Mouse (Mus musculus): ENCODE measurements around the gene Olfr921. TPM values are rescaled to one million over a fixed set of nuclear protein-coding genes. Genes with fewer than 3 reads are reported as not detected.

Gene Olfr921
- not detected for polyA plus RNA-seq (2012; fragmentation: generic; extraction: Trizol)
- long read RNA-seq, experiment 1, result 0 reads
- long read RNA-seq, experiment 2, result 0 reads

DNA sequence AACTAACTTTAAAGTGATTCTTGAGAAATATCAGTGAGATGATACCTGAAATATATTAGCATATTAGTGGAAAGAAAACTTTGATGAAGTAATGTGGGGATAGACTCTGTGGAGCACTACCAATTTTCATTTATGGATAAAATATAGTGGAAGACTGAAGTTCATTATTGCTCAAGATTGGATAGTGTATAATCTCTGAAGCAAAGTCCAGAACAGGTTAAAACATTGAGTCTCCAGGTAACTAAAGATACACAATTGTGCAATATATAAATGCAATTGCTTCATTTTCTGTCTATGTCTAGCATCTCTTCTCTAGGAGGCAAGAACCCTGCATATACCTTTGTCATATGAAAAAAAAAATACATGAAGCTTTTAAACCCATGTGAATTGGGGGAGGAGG lies at the start of gene Olfr921:
Olfr921 (plus strand) TSS at position 301 of the 400 bp plus-strand sequence.
- Histone ChIP-seq H3K79me3 (ENCODE audit: low read depth) (no peaks in the 10 kb centered on the region), H3K4me3 (ENCODE audit: insufficient read depth, poor library complexity, severe bottlenecking) (no peak within 1 kb of the TSS), H3K79me2 (ENCODE audit: control insufficient read depth, insufficient read depth) (no peaks in the 10 kb centered on the region), H3K36me3 (ENCODE audit: control insufficient read depth, insufficient read depth) (no peaks in the 10 kb centered on the region), H3ac (ENCODE audit: control insufficient read depth, insufficient read length, low read depth) (no peak within 1 kb of the TSS), H3K27me3 (ENCODE audit: control insufficient read depth, insufficient read depth, insufficient read length) (no peaks in the 10 kb centered on the region)
- no peak for TF ChIP-seq USF1 (IDR thresholded peaks at IDR 0.05; ENCODE audit: low read depth)
- no peak for TF ChIP-seq CEBPB (IDR thresholded peaks at IDR 0.05; ENCODE audit: low read depth)
- TF ChIP-seq FOSL1 (IDR thresholded peaks at IDR 0.05; ENCODE audit: insufficient read depth, low read length, poor library complexity, severe bottlenecking), result no peak
- no peak for TF ChIP-seq MYOD1 (IDR thresholded peaks at IDR 0.05; ENCODE audit: control insufficient read depth, insufficient read length, low read depth)
- no peak for TF ChIP-seq MAX (IDR thresholded peaks at IDR 0.05)
- TF ChIP-seq CTCF (IDR thresholded peaks at IDR 0.05; ENCODE audit: control insufficient read depth, insufficient read depth, insufficient read length), result no peak
- TF ChIP-seq MYOG (IDR thresholded peaks at IDR 0.05; ENCODE audit: control insufficient read depth, extremely low read depth, insufficient read length), result no peak

- Histone ChIP-seq H3ac (ENCODE audit: control insufficient read depth, insufficient read length, low read depth) (no peak overlapping the region), H3K79me2 (ENCODE audit: control insufficient read depth, insufficient read depth) (no peaks in the 10 kb centered on the region), H3K4me3 (ENCODE audit: insufficient read depth, poor library complexity, severe bottlenecking) (no peak overlapping the region), H3K27me3 (ENCODE audit: control insufficient read depth, insufficient read depth, insufficient read length) (no peaks in the 10 kb centered on the region), H3K79me3 (ENCODE audit: low read depth) (no peaks in the 10 kb centered on the region), H3K36me3 (ENCODE audit: control insufficient read depth, insufficient read depth) (peaks cover 10% of the 10 kb centered on the region)
- TF ChIP-seq MYOD1 (IDR thresholded peaks at IDR 0.05; ENCODE audit: control insufficient read depth, insufficient read length, low read depth) (no peak), CTCF (IDR thresholded peaks at IDR 0.05; ENCODE audit: control insufficient read depth, insufficient read depth, insufficient read length) (no peak), MAX (IDR thresholded peaks at IDR 0.05) (no peak), FOSL1 (IDR thresholded peaks at IDR 0.05; ENCODE audit: insufficient read depth, low read length, poor library complexity, severe bottlenecking) (no peak), CEBPB (IDR thresholded peaks at IDR 0.05; ENCODE audit: low read depth) (no peak), USF1 (IDR thresholded peaks at IDR 0.05; ENCODE audit: low read depth) (no peak), MYOG (IDR thresholded peaks at IDR 0.05; ENCODE audit: control insufficient read depth, extremely low read depth, insufficient read length) (no peak)
Measured at GRCm38 (mm10) chr9:38724044-38724443, 48.8 kb upstream of the Olfr921 start.

DNA sequence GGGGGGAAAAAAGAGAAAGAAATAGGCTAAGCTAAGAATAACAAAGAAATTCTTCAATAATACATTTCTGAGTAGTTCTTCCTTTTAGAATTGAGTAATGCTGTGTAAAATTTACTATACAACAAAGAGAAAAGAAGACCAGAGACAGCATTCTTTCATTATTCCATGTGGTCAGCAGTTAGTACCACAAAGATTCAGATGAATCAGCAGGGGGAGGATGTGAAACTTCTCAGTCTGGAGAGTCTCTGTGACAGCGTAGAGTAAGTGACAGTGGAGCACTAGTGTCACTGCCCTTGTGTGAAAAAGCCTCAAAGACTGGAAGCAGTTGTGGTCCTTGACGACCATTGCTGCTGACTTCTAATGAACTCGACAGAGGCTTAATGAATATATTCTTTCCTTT lies 44.6 kb upstream of the Olfr921 start:
- Histone ChIP-seq H3K4me3 (ENCODE audit: insufficient read depth, poor library complexity, severe bottlenecking) (no peak overlapping the region), H3K36me3 (ENCODE audit: control insufficient read depth, insufficient read depth) (peaks cover 16% of the 10 kb centered on the region), H3K27me3 (ENCODE audit: control insufficient read depth, insufficient read depth, insufficient read length) (no peaks in the 10 kb centered on the region), H3K79me2 (ENCODE audit: control insufficient read depth, insufficient read depth) (no peaks in the 10 kb centered on the region), H3K79me3 (ENCODE audit: low read depth) (no peaks in the 10 kb centered on the region), H3ac (ENCODE audit: control insufficient read depth, insufficient read length, low read depth) (no peak overlapping the region)
- TF ChIP-seq FOSL1 (IDR thresholded peaks at IDR 0.05; ENCODE audit: insufficient read depth, low read length, poor library complexity, severe bottlenecking), result no peak
- TF ChIP-seq MYOG (IDR thresholded peaks at IDR 0.05; ENCODE audit: control insufficient read depth, extremely low read depth, insufficient read length), result no peak
- TF ChIP-seq MAX (IDR thresholded peaks at IDR 0.05), result no peak
- no peak for TF ChIP-seq USF1 (IDR thresholded peaks at IDR 0.05; ENCODE audit: low read depth)
- no peak for TF ChIP-seq CEBPB (IDR thresholded peaks at IDR 0.05; ENCODE audit: low read depth)
- no peak for TF ChIP-seq MYOD1 (IDR thresholded peaks at IDR 0.05; ENCODE audit: control insufficient read depth, insufficient read length, low read depth)
- TF ChIP-seq CTCF (IDR thresholded peaks at IDR 0.05; ENCODE audit: control insufficient read depth, insufficient read depth, insufficient read length), result no peak

- Histone ChIP-seq H3K79me2 (ENCODE audit: control insufficient read depth, insufficient read depth) (no peaks in the 10 kb centered on the region), H3ac (ENCODE audit: control insufficient read depth, insufficient read length, low read depth) (no peak overlapping the region), H3K79me3 (ENCODE audit: low read depth) (no peaks in the 10 kb centered on the region), H3K4me3 (ENCODE audit: insufficient read depth, poor library complexity, severe bottlenecking) (no peak overlapping the region), H3K27me3 (ENCODE audit: control insufficient read depth, insufficient read depth, insufficient read length) (no peaks in the 10 kb centered on the region), H3K36me3 (ENCODE audit: control insufficient read depth, insufficient read depth) (no peaks in the 10 kb centered on the region)
- TF ChIP-seq MAX (IDR thresholded peaks at IDR 0.05) (no peak), FOSL1 (IDR thresholded peaks at IDR 0.05; ENCODE audit: insufficient read depth, low read length, poor library complexity, severe bottlenecking) (no peak), MYOG (IDR thresholded peaks at IDR 0.05; ENCODE audit: control insufficient read depth, extremely low read depth, insufficient read length) (no peak), MYOD1 (IDR thresholded peaks at IDR 0.05; ENCODE audit: control insufficient read depth, insufficient read length, low read depth) (no peak), USF1 (IDR thresholded peaks at IDR 0.05; ENCODE audit: low read depth) (no peak), CTCF (IDR thresholded peaks at IDR 0.05; ENCODE audit: control insufficient read depth, insufficient read depth, insufficient read length) (no peak), CEBPB (IDR thresholded peaks at IDR 0.05; ENCODE audit: low read depth) (no peak)
Measured at GRCm38 (mm10) chr9:38741408-38741807, 31.5 kb upstream of the Olfr921 start.

DNA sequence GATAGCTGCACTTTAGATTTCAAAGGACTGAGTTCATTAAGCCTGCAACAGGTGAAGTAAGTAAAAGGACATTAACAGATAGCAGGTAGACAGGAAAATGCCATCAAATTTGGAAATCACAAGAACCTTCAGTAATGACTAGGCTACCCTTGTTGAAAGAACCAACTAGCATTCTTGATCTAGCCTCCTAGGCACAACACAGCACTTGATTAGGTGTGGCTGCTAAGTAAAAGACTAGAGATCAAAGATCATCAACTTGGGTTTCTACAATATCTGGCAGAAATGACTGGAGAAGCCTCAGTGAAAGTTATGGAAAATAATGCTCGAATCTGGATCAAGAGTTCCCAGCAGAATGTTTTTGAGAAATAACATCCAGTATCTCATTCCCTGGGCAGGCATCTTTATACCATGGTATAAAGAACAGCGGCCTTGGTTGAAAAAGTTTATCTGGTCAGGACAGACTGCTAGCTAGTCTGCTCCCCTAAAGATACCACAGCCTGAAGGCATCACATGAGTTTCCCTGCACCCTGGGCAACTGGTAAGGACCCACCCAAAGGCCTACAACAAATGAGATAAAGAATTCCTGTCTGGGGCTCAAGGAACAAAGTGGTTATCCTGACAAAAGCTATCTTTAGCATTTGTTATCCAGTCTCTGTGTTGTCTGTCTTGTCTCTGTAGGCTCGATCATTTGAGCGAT lies 28.1 kb upstream of the Olfr921 start:
- H3K79me3 ChIP-seq (ENCODE audit: low read depth), result no peaks in the 10 kb centered on the region
- no peak overlapping the region for H3ac ChIP-seq (ENCODE audit: control insufficient read depth, insufficient read length, low read depth)
- H3K27me3 ChIP-seq (ENCODE audit: control insufficient read depth, insufficient read depth, insufficient read length), result no peaks in the 10 kb centered on the region
- TF ChIP-seq CTCF (IDR thresholded peaks at IDR 0.05; ENCODE audit: control insufficient read depth, insufficient read depth, insufficient read length) (no peak), FOSL1 (IDR thresholded peaks at IDR 0.05; ENCODE audit: insufficient read depth, low read length, poor library complexity, severe bottlenecking) (no peak), MYOG (IDR thresholded peaks at IDR 0.05; ENCODE audit: control insufficient read depth, extremely low read depth, insufficient read length) (no peak), MYOD1 (IDR thresholded peaks at IDR 0.05; ENCODE audit: control insufficient read depth, insufficient read length, low read depth) (no peak), CEBPB (IDR thresholded peaks at IDR 0.05; ENCODE audit: low read depth) (no peak), USF1 (IDR thresholded peaks at IDR 0.05; ENCODE audit: low read depth) (no peak), MAX (IDR thresholded peaks at IDR 0.05) (no peak)
- no peaks in the 10 kb centered on the region for H3K36me3 ChIP-seq (ENCODE audit: control insufficient read depth, insufficient read depth)
- H3K4me3 ChIP-seq (ENCODE audit: insufficient read depth, poor library complexity, severe bottlenecking), result no peak overlapping the region
- H3K79me2 ChIP-seq (ENCODE audit: control insufficient read depth, insufficient read depth), result no peaks in the 10 kb centered on the region

Data from C2C12 (cell line).